Mouse (Mus musculus): ENCODE measurements at regions not wholly inside any gene's neighbourhood (a gene's known extent, or its start where the extent isn't known, plus 50 kb on each side); places are given as distances from the start of the nearest gene placed in this dataset.

GRCm38 (mm10) chr11:110799887-110800578, 167.8 kb upstream of the Kcnj16 start:
- TF ChIP-seq CTCF (IDR thresholded peaks at IDR 0.05; ENCODE audit: low read depth) (no peak), EP300 (IDR thresholded peaks at IDR 0.05; ENCODE audit: low read depth) (no peak)

Measured in liver, postnatal 0 days (tissue).